Mouse (Mus musculus): ENCODE measurements around the gene Cd47.

DNA sequence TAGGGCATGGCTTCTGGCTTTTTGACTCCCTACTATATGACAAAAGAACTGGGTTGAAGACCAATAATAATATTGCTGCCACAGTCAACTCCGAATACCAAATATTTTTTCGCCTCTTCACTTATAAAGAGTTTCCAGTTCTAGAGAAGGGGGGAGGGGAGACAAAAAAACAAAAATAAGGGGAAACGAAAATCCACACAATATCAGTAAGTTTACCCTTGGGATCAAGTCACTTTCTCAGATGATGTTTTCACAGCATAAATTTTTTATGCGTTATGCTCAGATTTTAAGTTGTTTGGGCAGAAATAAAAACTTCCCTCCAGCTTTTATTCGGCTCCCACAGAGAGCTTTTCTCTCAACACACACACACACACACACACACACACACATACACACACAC lies 132.9 kb downstream of the Cd47 start:
- no peak for TF ChIP-seq CTCF (IDR thresholded peaks at IDR 0.05; ENCODE audit: extremely low read depth, insufficient read depth, insufficient read length, insufficient replicate concordance)
- TF ChIP-seq POLR2A (IDR thresholded peaks at IDR 0.05; ENCODE audit: low read depth, low read length), result no peak
